Mouse (Mus musculus): ENCODE measurements around the gene Atxn7l3b. TPM values are rescaled to one million over a fixed set of nuclear protein-coding genes. Genes with fewer than 3 reads are reported as not detected.
"Not testable (repeated sequence)": the region's sequence is repeated elsewhere in the genome, so short reads cannot be mapped to it uniquely, and the experiment has no call there.

The Atxn7l3b gene
- 152 and 164 TPM in 2 replicates for polyA plus RNA-seq (2015; fragmentation: Nextera tagmentation; extraction: Ambion mirVana)

DNA sequence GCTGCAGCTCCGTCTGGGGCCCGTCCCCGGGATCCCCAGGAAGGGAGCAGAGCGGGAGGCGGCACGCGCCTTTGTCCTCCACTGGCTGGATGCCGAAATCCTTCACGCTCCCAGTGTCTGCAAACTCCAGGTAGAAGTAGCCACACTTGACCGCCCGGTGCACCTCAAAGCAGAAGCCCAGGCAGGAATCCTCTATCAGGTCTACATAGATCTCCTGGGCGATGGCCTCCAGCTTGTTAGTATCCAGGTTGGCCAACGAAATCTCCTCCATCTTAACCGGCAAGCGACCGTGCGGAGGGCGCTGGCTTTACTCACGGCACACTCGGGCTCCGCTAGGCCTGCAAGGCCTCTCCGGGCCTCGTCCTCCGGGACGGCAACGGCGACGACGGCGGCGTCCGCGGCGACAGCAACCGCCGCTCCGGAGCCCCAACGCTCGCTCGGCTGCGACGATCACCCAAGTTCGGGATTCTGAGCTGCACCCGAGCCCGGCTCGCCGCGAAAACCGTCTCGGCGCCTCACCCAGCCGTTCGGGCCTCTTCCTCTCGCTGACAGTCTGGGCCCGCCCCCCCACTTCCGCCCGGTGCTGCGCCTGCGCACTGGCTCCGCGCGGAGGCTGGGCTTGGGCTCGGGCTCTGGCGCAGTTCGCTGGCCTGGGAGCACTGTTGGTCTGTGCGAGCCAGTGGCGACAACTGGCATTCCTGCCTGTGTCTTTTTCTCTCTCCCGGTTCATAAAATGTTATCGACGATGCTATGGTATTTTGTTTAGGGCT, at the start of gene Atxn7l3b:
Gene Atxn7l3b (minus strand): TSS at position 550 of the 770 bp plus-strand sequence.
- peak; percentile 90 for DNase-seq (ENCODE audit: low spot score)

DNA sequence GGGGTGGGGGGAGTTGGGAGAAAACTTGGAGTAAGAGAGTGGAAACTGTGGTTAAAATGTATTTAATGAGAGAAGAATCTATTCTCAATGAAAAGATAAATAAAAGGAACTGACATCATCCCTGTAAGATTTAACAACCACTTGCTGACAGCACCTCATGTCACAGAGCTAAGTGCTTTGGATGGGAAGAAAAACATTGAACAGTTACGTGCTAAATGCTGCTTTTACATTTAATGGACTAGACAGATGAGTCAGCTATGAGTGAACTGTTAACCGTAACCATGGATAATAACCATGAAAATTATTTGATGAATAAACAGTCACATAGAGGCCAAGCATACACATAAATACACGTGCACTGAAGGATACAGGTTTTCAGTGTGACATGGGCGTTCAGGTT, 48.8 kb upstream of the Atxn7l3b start:
- DNase-seq (ENCODE audit: low spot score) = no peak

DNA sequence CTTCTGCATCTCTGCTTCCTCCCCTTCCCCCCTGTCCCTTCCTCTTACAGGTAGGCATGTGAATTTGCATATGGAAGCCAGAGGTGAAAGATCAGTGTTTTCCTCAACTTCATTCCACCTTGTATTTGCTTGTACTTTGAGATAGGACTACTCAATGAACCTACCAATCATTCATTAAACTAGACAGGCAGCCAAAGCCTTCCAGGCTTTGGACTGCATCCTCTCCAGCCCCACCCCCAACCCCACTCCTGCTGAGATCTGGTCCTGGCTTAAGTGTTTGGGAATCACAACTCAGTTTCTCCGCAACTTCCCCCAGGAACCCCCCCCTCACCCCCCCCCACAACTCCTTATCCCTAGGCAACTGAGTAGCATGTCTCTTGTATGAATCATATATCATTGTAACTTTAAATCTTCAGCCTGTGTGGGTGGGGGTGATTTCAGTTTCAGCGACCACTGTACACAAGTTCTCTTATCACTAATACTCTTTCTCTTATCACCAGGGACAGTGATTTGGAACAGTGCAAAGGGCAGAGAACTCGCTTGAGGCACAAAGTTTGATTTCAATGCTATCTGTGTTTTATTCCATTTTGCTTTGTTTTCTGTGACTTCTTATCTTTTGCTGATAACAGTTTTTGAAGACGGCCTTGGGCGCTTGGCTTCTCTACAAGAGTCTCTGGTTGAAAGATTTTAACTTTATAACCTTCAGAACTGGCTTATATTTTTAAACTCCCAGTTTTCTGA, 44.7 kb upstream of the Atxn7l3b start:
- DNase-seq (ENCODE audit: low spot score) = no peak

DNA sequence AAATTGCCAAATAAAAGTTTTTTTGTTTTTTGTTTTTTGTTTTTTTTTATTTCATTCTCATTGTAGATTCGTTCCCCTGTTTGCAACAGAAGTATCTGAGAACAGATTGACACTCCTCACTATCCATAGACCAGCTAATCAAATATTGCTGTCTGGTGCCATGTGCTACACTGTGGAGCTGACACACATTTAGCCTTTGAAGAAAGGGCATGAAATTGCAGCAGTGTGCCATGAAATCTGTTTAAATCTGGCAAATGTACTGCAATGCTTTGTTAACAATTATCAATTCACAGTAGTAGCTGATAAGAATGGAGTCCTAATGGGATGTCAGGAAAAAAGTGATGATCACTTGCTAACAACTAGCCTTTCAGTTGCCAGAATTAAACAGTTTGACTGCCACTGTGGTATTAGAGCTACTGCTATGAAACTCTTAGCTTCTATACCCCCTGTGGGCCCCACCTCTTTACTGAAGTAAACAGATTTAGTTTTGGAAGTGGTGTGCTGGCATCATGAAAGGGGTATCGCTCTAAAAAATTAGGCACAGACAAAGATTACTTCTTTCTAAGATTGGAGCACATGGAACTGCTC, 41.3 kb upstream of the Atxn7l3b start:
- no peak for DNase-seq (ENCODE audit: low spot score)

DNA sequence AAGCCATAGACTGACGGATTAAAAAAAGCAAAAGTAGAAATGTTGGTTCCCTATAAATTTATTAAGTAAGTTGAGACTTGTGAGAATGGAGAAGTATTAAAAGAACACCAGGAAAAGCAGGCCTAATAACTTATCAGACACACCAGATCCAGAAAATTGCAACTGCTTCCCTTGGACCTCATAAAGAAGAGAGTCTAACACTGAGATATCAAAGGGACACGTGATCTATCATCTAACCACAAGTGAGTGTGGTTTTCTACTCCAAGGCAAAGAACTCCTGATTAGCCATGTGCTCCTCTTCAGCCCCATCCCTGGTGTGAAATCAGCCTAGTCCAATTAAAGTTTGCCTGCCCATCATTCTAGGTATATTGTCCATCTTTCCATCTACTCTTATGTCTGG, 38.8 kb upstream of the Atxn7l3b start:
- no peak for DNase-seq (ENCODE audit: low spot score)

- DNase-seq (ENCODE audit: low spot score) = not testable (repeated sequence)
These were observed 33.4 kb upstream of the Atxn7l3b start for GRCm38 (mm10) chr10:112962216-112962615.

DNA sequence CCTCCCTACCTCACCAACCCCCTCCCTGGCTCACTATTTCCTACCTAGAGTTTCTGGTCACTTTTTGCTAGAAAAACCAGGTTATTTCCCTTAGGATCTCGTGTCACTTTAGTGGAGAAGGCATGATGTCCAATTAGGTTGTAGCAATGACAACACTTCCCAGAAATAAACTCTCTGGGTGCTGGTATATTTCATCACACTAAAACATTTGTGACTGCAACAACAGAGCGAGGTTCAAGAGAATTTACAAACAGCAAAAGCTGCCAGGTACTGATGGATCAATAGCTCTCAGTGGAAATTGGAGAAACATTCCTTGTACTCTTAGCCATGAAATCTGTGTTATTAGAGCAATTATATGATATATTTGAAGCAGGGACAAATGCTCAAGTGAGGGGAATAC, 25.3 kb upstream of the Atxn7l3b start:
- no peak for DNase-seq (ENCODE audit: low spot score)

DNA sequence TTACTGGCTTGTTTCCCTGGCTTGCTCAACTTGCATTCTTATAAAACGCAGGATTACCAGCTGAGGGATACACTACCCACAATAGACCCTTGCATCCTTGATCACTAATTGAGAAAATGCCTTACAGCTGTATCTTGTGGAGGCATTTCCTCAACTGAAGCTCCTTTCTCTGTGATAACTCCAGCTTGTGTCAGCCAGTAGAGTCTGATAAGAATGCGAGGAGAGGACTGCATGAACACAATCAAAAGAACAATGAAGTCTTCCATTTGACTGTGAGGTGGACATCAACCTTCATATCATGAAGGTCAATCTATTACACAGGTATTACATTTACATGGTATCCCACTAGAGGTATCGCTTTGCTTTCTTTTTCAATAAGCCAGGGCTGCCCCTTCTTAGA, 19.7 kb upstream of the Atxn7l3b start:
- DNase-seq (ENCODE audit: low spot score) = no peak

DNA sequence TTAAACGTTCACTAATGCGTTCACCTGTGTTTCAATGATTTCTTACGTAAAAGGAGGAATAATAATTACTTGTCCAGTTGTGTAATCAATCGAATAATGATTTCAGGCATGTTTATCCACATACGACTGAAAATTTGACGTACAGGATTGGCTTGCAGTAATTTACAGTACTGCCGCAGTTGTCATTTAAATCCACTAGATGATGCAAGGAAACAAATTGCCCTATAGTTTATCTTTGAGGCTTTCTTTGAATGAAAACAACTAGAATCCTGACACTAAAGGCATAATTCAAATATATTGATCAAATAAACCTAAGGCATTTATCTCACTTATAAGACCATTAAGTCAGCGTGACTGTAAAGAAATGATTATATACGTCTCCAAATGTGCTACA, 418 bp upstream of the Atxn7l3b start:
- DNase-seq (ENCODE audit: low spot score) = no peak

- no peak for DNase-seq (ENCODE audit: low spot score)
These were observed 1.8 kb downstream of the Atxn7l3b start for GRCm38 (mm10) chr10:112926961-112927360.

- no peak for DNase-seq (ENCODE audit: low spot score)
These were observed 2.5 kb downstream of the Atxn7l3b start for GRCm38 (mm10) chr10:112926271-112926670.

DNA sequence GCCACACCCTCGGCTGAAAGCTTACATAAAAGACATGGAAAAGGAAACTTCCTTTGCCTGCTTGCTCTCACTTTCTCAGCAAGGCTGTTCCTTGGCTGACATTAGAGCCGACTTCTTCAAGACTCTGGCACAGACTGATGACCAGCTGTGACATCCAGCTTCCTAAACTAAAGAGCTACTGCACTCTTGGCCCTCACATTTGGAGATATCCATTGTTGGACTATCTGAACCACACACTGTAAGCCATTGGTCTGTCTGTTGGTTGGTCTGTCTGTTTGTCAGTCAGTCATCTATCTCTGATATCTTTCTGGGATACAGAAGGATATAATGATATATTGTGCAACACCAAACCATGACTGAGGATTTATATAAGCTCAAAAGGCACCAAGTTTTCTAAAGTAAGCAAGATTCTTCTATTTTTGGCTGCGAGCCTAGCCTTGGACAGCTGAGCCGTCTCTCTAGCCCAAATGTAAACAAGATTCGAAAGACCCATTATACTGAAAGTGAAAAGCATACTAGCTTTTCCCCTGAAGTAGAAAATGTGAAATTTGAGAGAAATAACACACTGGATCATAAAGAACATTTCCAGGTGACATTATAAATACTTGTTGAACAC, 12.1 kb downstream of the Atxn7l3b start:
- no peak for DNase-seq (ENCODE audit: low spot score)

DNA sequence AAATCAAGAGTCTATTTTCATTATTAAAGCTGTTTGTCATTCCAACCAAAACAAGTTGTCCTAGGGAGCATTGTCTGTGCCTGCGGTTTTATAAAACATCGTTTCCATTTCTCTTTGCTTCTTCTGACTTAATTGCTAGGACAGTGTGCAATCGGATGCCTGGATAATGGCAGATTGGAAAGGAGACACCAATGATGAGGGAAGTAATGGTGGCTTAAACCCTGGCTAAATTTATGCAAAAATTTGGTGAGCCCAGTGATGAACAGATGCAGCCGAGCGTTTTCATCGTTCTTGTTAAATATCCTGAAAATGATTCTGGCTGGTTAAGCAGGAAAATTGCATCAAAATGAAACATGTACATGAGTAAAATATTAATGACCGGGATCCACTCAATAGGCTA, 28.6 kb downstream of the Atxn7l3b start:
- DNase-seq (ENCODE audit: low spot score) = no peak

DNA sequence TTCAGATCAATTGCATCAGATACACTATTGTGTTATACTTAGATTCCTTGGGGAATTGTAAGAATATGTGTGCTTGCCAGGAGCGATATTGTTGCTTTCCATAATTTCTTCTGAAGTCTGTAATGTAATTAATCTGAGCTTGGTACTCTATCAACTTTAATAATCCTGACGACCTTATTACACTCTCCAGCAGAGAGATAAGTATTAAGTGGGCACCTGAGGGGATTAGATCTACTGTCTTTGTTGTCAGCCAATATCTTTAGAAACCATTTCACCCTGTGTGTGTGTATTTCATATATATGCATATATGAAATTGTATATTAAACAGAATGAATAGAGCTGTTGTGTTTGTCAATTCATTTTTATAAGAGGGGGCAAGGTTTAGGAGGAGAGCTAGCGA, 29.0 kb downstream of the Atxn7l3b start:
- DNase-seq (ENCODE audit: low spot score) = no peak

- no peak for DNase-seq (ENCODE audit: low spot score)
These were observed 32.2 kb downstream of the Atxn7l3b start for GRCm38 (mm10) chr10:112896636-112897035.

DNA sequence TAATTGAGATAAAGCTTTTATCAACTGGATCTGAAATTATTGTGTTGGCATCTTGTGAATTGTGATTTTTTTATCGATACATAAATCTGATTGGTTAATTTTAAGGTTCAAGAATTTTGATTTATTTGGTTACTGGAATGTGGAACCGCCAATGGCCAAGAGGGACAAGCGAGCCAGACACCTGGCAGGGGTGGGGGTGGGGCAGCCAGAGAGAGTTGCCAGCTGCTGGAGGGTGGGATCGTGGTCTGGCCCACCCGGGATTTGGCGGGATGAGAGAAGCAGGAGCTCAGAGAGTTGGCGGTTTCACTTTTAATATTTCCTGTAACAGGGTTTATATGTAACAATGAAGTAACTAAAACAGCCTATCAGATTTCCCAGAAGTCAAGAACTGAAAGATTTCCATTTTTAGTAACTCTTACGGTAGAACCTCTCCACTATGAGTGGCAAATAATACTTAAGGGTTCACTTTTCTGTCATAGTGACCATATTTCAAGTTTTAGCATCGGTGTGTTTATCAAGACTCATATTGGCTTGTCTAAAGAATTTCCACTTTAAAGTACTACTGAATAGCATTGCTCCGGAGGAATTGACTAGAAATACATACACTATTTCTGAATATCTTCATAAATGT, 35.1 kb downstream of the Atxn7l3b start:
- DNase-seq (ENCODE audit: low spot score) = no peak

DNA sequence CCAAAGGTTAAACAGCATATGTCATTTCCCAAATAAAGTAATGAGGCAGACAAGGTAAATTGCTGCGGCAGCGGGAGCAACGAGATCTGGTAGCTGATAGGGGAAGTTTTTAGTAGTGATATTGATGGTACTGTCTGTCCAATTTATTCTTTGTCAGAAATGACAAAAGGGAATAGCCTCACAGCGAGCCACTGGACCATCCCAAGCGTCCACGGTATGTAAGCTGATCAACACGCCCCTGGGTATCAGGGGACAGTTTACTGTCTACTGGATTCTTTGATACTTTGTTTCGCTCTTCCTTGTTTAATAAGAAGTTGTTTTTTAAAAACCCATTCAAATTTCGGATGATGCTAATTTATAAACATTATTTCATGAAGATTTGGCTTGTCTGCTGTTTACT, 44.7 kb downstream of the Atxn7l3b start:
- DNase-seq (ENCODE audit: low spot score) = no peak

DNA sequence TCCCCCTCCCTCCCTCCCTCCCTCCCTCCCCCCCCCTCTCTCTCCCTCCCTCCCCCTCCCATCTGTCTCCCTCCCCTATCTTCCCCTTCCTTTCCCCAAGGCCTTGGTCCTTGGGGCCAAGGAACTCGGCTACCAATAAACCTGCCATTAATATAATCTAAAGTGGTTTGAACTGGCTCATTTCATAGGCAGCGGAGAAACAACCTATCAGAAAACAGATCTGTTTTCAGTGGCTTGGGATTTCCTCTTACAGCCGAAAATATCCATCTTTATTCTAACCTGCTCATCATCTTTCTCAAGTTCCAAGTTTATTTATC, 45.2 kb downstream of the Atxn7l3b start:
- DNase-seq (ENCODE audit: low spot score) = no peak

DNA sequence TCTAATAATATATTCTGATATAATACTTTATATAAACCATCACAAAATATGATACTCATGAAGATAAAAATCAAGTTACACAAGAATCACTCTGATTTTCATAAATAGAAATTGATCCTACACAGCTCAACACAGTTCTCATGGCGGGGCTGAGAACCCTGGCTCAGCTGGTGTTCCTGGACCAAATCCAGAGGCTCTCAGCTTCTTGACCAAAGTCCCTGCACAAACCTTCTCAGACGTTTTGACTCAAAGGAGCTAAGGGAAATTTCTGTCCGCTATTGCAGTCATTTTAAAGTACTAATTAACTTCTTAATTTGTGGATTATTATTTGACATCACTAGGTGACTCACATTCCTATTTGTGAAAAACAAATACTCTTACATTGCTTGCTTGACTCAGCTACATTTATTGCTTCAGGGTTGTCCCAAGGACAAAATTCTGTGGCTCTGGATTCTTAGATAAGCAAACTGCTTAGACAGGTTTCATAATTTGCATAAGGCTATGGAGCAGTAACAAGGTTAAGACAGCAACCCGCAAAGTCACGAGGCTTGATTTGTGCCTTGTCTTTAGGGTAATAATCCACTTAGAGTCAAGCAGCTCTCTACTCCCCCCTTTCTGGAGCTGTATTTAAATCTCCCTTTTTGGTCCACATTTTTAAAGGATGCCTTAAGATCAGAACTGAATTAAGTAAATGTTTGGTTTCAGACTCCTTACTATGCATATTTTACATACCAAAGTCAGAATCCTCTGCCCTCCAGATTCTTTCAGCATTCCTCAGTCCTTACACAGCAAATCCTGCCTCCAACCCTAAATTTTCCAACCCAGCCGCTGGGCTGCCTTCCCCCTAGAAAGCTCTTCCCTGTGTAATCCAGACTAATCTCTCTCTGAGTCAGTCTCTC, 45.8 kb downstream of the Atxn7l3b start:
- no peak for DNase-seq (ENCODE audit: low spot score)

DNA sequence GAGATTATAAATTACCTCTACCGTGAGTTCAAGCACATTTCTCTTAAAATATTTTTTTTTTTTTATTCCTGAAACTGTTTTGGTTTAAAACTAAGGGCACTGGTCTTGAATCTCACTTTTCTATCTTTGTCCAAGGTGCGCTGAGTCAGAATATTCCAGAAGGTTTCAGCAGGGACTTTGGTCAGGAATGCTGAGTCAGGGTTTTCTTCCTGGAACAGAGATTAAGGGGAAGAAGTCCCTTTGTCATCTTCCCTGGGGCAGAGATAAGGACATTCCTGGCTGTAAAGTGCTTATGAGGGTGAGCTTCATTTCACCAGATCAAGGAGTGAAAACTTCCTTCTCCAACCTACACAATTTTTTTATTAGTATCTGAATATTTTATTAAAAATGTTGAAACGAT, 46.7 kb downstream of the Atxn7l3b start:
- no peak for DNase-seq (ENCODE audit: low spot score)

Measured in thymus, postnatal 0 days (tissue).